Mouse (Mus musculus): ENCODE data around the gene Foxo6. TPM values are rescaled to one million over a fixed set of nuclear protein-coding genes. Genes with fewer than 3 reads are reported as not detected.

The Foxo6 gene
- 2.0 and 2.8 TPM in 2 replicates for polyA plus RNA-seq (2012; rRNA removed)
- polyA plus RNA-seq (2014; fragmentation: Nextera tagmentation; extraction: Ambion mirVana): 0.29 and 0.48 TPM in 2 replicates

GRCm38 (mm10) chr4:120287290-120288111 is at the start of gene Foxo6:
Foxo6 (minus strand) TSS chr4:120287349.
- Histone ChIP-seq H3K9ac (ENCODE audit: low read depth, low read length, severe bottlenecking) (peak within 1 kb of the TSS; percentile 52), H3K4me1 (ENCODE audit: control insufficient read depth, insufficient read depth, low read length) (peaks cover 15% of the 10 kb centered on the region), H3K4me3 (replicated peaks; ENCODE audit: low read length) (peak within 1 kb of the TSS; percentile 62), H3K27me3 (ENCODE audit: control insufficient read depth, insufficient read depth, low read length) (peaks cover 36% of the 10 kb centered on the region), H3K36me3 (ENCODE audit: control insufficient read depth, insufficient read depth, low read length) (no peaks in the 10 kb centered on the region), H3K4me2 (replicated peaks; ENCODE audit: low read depth, low read length, severe bottlenecking) (peak within 1 kb of the TSS; percentile 100), H3K27ac (replicated peaks; ENCODE audit: low read depth, low read length) (no peak within 1 kb of the TSS), H3K9me3 (ENCODE audit: control insufficient read depth, low read length) (no peaks in the 10 kb centered on the region)
- DNase-seq (ENCODE audit: low spot score) (peak; percentile 94), ATAC-seq (ENCODE audit: low FRiP score, low read depth) (peak; percentile 94)
- WGBS: 0% methylated on average over 43 of the region's 99 CpGs
- TF ChIP-seq POLR2A (IDR thresholded peaks at IDR 0.05; ENCODE audit: borderline replicate concordance, extremely low read depth, insufficient read depth, insufficient read length): no peak

GRCm38 (mm10) chr4:120334316-120334715 is 47.2 kb upstream of the Foxo6 start:
- 97% methylated on average over 4 of the region's 4 CpGs for WGBS
- H3K27ac ChIP-seq (replicated peaks; ENCODE audit: low read depth, low read length): no peak overlapping the region
- H3K9ac ChIP-seq (ENCODE audit: low read depth, low read length, severe bottlenecking): no peak overlapping the region
- no peaks in the 10 kb centered on the region for H3K27me3 ChIP-seq (ENCODE audit: control insufficient read depth, insufficient read depth, low read length)
- no peaks in the 10 kb centered on the region for H3K4me1 ChIP-seq (ENCODE audit: control insufficient read depth, insufficient read depth, low read length)
- H3K4me2 ChIP-seq (replicated peaks; ENCODE audit: low read depth, low read length, severe bottlenecking): no peak overlapping the region
- no peaks in the 10 kb centered on the region for H3K36me3 ChIP-seq (ENCODE audit: control insufficient read depth, insufficient read depth, low read length)
- DNase-seq (ENCODE audit: low spot score): no peak
- TF ChIP-seq POLR2A (IDR thresholded peaks at IDR 0.05; ENCODE audit: borderline replicate concordance, extremely low read depth, insufficient read depth, insufficient read length): no peak
- H3K4me3 ChIP-seq (replicated peaks; ENCODE audit: low read length): no peak overlapping the region
- H3K9me3 ChIP-seq (ENCODE audit: control insufficient read depth, low read length): no peaks in the 10 kb centered on the region
- no peak for ATAC-seq (ENCODE audit: low FRiP score, low read depth)

GRCm38 (mm10) chr4:120332934-120333421 is 45.8 kb upstream of the Foxo6 start:
- Histone ChIP-seq H3K4me1 (ENCODE audit: control insufficient read depth, insufficient read depth, low read length) (no peaks in the 10 kb centered on the region), H3K27me3 (ENCODE audit: control insufficient read depth, insufficient read depth, low read length) (no peaks in the 10 kb centered on the region), H3K4me2 (replicated peaks; ENCODE audit: low read depth, low read length, severe bottlenecking) (no peak overlapping the region), H3K27ac (replicated peaks; ENCODE audit: low read depth, low read length) (no peak overlapping the region), H3K9me3 (ENCODE audit: control insufficient read depth, low read length) (no peaks in the 10 kb centered on the region), H3K36me3 (ENCODE audit: control insufficient read depth, insufficient read depth, low read length) (no peaks in the 10 kb centered on the region), H3K9ac (ENCODE audit: low read depth, low read length, severe bottlenecking) (no peak overlapping the region), H3K4me3 (replicated peaks; ENCODE audit: low read length) (no peak overlapping the region)
- TF ChIP-seq POLR2A (IDR thresholded peaks at IDR 0.05; ENCODE audit: borderline replicate concordance, extremely low read depth, insufficient read depth, insufficient read length): no peak
- WGBS: 35% methylated on average over 11 of the region's 11 CpGs
- DNase-seq (ENCODE audit: low spot score) (no peak), ATAC-seq (ENCODE audit: low FRiP score, low read depth) (no peak)

- Histone ChIP-seq H3K9ac (ENCODE audit: low read depth, low read length, severe bottlenecking) (no peak overlapping the region), H3K9me3 (ENCODE audit: control insufficient read depth, low read length) (no peaks in the 10 kb centered on the region), H3K4me2 (replicated peaks; ENCODE audit: low read depth, low read length, severe bottlenecking) (no peak overlapping the region), H3K36me3 (ENCODE audit: control insufficient read depth, insufficient read depth, low read length) (no peaks in the 10 kb centered on the region), H3K4me3 (replicated peaks; ENCODE audit: low read length) (no peak overlapping the region), H3K4me1 (ENCODE audit: control insufficient read depth, insufficient read depth, low read length) (no peaks in the 10 kb centered on the region), H3K27ac (replicated peaks; ENCODE audit: low read depth, low read length) (no peak overlapping the region), H3K27me3 (ENCODE audit: control insufficient read depth, insufficient read depth, low read length) (no peaks in the 10 kb centered on the region)
- DNase-seq (ENCODE audit: low spot score): no peak
- TF ChIP-seq POLR2A (IDR thresholded peaks at IDR 0.05; ENCODE audit: borderline replicate concordance, extremely low read depth, insufficient read depth, insufficient read length): no peak
- 51% methylated on average over 7 of the region's 7 CpGs for WGBS
- no peak for ATAC-seq (ENCODE audit: low FRiP score, low read depth)
Measured at GRCm38 (mm10) chr4:120332405-120332933, 45.3 kb upstream of the Foxo6 start.

GRCm38 (mm10) chr4:120331992-120332391 is 44.8 kb upstream of the Foxo6 start:
- ATAC-seq (ENCODE audit: low FRiP score, low read depth) (no peak), DNase-seq (ENCODE audit: low spot score) (no peak)
- H3K27me3 ChIP-seq (ENCODE audit: control insufficient read depth, insufficient read depth, low read length): no peaks in the 10 kb centered on the region
- no peaks in the 10 kb centered on the region for H3K9me3 ChIP-seq (ENCODE audit: control insufficient read depth, low read length)
- TF ChIP-seq POLR2A (IDR thresholded peaks at IDR 0.05; ENCODE audit: borderline replicate concordance, extremely low read depth, insufficient read depth, insufficient read length): no peak
- no peak overlapping the region for H3K9ac ChIP-seq (ENCODE audit: low read depth, low read length, severe bottlenecking)
- no peak overlapping the region for H3K4me3 ChIP-seq (replicated peaks; ENCODE audit: low read length)
- H3K4me1 ChIP-seq (ENCODE audit: control insufficient read depth, insufficient read depth, low read length): no peaks in the 10 kb centered on the region
- 90% methylated on average over 7 of the region's 7 CpGs for WGBS
- H3K36me3 ChIP-seq (ENCODE audit: control insufficient read depth, insufficient read depth, low read length): no peaks in the 10 kb centered on the region
- no peak overlapping the region for H3K27ac ChIP-seq (replicated peaks; ENCODE audit: low read depth, low read length)
- no peak overlapping the region for H3K4me2 ChIP-seq (replicated peaks; ENCODE audit: low read depth, low read length, severe bottlenecking)
